Mouse (Mus musculus) ES-E14 (cell line): ENCODE data around the gene Hint1.

Experiments used
- CHD2 ChIP-seq: IDR thresholded peaks from 2 replicates; pipeline ENCODE4 v1.6.1; 2014; ENCODE audit warnings: mild to moderate bottlenecking, low read depth, low read length, inconsistent platforms
- MAFK ChIP-seq: IDR thresholded peaks from 2 replicates; pipeline ENCODE4 v1.6.1; 2014; ENCODE audit warnings: mild to moderate bottlenecking, low read depth, low read length, inconsistent platforms; ENCODE audit not compliant: insufficient read depth

GRCm38 (mm10) chr11:54861471-54862420 lies 4.4 kb upstream of the Hint1 start:
- TF ChIP-seq CHD2: no peak
- no peak for TF ChIP-seq MAFK
